Mouse (Mus musculus) kidney, postnatal 25 days (tissue): Measurements from ENCODE around the gene Bicc1.

Experiments used
- DNase-seq, 2 experiments: peaks; one replicate each; pipeline ENCODE4 v3.0.0; 2021; ENCODE audit warnings: mixed read lengths in 2 of 2

Gene Bicc1

DNA sequence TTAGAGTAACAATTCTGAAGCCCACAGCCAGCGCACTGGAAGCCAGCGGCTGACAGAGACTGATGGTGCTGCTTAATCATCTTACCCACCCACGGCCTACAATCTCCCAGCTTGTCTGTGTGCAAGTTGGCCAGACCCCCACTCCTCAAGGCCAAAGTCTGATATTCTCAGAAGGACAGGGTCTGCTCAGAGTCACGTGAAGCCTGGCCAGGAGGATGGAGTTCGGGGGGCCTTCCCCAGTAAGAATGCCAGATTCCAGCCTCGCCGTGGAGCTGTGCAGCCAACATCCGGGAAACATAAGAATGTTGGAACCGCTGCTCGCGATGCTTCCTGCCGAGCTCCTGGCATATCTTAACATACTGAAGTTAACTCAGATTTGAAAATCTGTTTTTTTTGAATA is 219.7 kb downstream of the Bicc1 start:
- DNase-seq: no peak

GRCm38 (mm10) chr10:70937450-70937849 is 222.1 kb downstream of the Bicc1 start:
- no peak for DNase-seq

DNA sequence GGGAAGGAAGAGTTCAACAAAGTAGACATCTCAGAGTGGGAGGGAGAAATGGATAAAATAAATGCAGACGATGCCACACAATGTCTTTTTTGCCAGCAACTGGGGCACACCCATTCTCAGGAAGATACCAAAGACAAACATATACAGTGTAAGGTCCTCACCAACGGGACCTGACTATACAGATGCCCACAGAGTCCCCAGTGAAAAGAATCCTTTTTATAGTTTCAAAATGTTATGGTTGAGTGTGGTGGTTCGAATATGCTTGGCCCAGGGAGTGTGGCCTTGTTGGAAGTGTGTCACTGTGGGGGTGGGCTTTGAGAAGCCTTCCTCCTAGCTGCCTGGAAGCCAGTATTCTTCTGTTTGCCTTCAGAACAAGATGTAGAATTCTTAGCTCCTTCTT is 223.5 kb downstream of the Bicc1 start:
- DNase-seq: no peak

GRCm38 (mm10) chr10:70926126-70926525 is 233.4 kb downstream of the Bicc1 start:
- DNase-seq: no peak

DNA sequence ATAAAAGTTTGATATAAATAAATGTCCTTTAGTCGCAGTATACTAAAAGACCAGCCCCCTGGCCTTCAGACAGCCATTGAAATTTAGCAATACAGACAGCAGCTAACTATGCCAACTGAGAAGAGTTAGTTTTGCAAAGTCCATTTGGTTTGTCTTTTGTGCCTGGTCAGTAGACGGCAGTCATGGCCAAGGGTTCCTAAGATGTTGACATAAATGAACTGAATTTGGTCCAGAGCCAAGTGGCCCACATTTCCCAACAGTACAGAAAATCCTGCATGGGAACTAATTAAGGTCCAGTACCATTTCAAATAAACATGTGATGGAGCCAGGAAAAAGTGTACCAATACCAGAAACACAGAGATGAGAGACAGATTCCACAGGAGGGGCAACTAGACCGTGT is 235.2 kb downstream of the Bicc1 start:
- DNase-seq: peak in 1 of 2 experiments; percentile 34

- no peak for DNase-seq
Measured at GRCm38 (mm10) chr10:70923936-70924335, 235.6 kb downstream of the Bicc1 start.

GRCm38 (mm10) chr10:70921481-70921880 is 238.0 kb downstream of the Bicc1 start:
- DNase-seq: no peak

- DNase-seq: no peak
Measured at GRCm38 (mm10) chr10:70919851-70920250, 239.6 kb downstream of the Bicc1 start.

- no peak for DNase-seq
Measured at GRCm38 (mm10) chr10:70919031-70919663, 240.4 kb downstream of the Bicc1 start.

DNA sequence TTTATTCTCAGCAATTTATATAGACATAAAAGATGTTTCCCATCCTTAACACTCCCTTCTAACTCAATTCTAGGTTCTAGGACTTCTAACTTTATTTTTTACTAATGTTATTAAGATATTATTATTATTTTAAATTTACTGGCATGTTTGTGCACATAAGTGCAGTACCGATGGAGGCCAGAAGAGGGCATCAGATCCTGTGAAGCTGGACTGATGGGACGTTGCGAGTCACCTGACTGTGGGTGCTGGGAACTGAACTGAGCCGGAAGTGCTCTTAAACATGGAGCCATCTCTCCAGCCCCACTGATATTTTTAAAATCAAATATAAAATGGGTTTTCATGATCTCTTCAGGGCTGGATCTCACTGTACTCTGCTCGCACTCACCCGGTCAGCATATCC is 242.8 kb downstream of the Bicc1 start:
- peak in 1 of 2 experiments; percentile 48 for DNase-seq

- no peak for DNase-seq
Measured at GRCm38 (mm10) chr10:70915096-70915495, 244.4 kb downstream of the Bicc1 start.

- no peak for DNase-seq
Measured at GRCm38 (mm10) chr10:70903936-70904335, 255.6 kb downstream of the Bicc1 start.

DNA sequence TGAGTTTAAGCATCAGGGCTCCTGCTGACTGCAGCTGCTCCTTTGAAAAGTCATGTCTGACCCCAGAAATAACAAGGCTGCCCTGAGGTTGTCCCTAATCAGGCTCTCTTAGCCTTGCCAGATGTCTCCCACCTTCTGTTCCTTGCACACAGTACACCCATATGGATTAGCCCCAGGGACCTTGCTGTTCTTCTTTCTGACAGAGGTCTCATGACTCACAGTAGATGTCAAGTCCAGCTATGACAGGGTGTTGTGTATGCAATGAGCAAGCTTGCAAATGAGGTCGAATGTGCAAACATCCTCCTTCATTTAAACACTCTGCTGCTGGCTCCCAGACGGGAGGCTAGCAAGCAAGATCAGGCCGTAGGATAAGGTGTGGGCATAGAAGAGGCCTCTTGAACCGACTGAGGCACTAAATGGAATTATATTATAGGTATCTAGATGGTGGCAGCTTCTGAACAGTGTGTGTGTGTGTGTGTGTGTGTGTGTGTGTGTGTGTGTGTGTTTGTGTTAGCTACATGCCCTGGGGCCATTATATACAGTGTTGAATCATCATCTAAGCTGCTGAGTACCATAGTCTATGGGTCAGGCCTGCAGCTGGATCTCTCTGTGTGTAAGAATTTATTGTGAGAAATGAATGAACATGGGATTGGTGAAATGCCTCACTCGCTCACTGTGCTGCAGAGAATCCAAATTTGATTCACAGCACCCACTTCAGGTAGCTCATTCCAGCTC is 256.6 kb downstream of the Bicc1 start:
- DNase-seq: no peak

DNA sequence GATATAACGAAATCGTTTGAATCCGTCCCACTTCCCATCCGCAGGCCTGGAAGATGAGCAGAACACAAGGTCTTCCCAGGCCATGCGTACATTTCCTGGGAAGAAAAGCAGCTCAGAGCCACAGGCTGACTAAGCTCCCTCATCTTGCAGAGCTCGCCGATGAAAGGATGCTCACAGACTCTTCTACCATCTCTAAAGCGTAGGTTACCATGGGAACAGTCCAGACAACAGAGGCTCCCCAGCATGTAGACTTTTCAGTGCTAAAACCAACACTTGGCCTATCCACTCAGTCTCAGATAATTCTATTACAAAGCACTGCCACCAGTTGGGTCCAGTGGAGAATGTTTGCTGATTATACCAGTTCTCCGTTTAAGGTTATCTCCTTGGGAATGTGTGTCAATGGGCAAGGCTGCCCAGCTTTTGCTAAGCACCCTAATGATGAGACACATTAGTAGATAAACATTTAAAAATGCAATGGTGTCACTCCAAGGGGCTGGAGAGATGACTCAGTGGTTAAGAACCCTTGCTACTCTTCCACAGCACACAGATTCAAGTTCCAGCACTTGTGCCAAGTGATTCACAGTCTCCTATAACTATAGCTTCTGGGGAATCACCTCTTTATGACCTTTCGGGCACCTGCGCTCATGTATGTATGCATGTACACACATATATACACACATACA is 258.2 kb downstream of the Bicc1 start:
- no peak for DNase-seq

- DNase-seq: no peak
Measured at GRCm38 (mm10) chr10:70895891-70896290, 263.6 kb downstream of the Bicc1 start.

DNA sequence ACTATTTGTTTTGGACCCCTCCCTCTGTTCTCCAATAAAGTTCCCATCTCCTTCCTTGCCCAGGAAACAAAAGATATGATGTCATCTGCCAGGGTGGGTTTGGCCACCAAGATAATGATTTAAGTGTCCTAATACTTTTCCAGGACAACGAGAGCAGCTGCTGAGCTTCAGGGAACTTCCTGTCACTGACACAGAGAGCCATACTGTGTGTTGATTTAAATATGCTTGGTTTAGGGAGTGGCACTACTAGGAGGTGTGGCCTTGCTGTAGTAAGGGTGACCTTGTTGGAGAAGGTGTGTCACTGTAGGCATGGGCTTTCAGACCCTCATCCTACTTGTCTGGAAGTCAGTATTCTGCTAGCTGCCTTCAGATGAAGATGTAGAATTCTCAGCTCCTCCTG is 281.5 kb downstream of the Bicc1 start:
- no peak for DNase-seq

- no peak for DNase-seq
Measured at GRCm38 (mm10) chr10:70877631-70878030, 281.9 kb downstream of the Bicc1 start.

DNA sequence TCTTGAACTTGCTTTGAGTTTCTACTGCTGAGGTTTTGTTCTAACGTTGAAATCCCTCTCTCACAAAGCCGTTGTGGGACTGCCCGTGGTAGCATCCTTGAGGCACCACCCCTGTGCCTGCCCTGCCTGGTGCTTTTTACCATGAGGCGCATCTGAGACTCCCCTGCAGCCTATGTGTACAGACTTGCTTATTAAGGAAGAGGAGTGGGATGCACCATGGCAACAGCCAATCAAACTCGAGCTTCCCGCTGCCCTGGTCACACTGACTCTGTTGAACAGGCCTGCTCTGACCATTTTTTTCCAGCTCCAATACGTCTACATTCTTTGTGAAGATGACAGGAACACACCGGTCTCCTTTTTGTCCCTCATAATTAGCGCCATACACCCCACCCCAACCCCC is 283.0 kb downstream of the Bicc1 start:
- DNase-seq: no peak

GRCm38 (mm10) chr10:70876119-70876518 is 283.4 kb downstream of the Bicc1 start:
- DNase-seq: no peak

DNA sequence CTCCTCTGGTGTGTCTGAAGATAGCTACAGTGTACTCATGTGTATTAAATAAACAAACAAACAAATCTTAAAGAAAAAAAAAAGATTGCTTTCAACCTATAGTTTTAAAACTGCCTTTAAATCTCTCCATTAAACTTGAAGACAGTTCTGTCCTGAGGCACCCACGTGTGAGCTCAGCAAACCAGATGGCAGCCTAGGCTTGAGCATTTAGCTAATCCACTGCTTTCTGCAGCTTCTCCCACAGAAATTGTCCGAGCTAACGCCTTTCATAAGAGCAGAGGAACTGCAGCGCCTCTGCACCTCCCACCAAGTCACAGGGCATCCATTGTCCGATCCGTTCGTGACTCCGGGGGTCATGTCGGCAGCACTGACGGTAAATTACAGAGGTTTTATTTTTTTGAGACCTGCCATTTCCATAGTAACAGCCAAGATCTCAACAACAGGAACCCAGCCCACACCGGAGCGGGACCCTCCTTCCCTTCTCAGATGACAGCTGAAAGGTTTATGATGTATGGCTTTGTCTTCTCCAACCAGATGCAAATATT is 284.4 kb downstream of the Bicc1 start:
- no peak for DNase-seq
